Mouse (Mus musculus) limb, embryonic 14.5 days (tissue): Measurements from ENCODE around the gene Ddx52. TPM values are rescaled to one million over a fixed set of nuclear protein-coding genes. Genes with fewer than 3 reads are reported as not detected.

Source experiments
- ATAC-seq: fragments of 200-750 bp; cut with Nextera tagmentation; 2 replicates; pipeline ENCODE4 v1.8.0; 2017; ENCODE audit warnings: low read depth, moderate number of reproducible peaks, moderate TSS enrichment; ENCODE audit not compliant: low FRiP score
- DNase-seq: peaks from one replicate; pipeline ENCODE4 v3.0.0-alpha.2; 2015; ENCODE audit warnings: low spot score
- H3K27ac ChIP-seq: fragments of 300-500 bp; sonication (generic); replicated peaks from 2 replicates; pipeline ENCODE4 v1.5.1; 2014; ENCODE audit warnings: low read depth, mild to moderate bottlenecking, low read length, moderate library complexity, mixed read lengths
- H3K27me3 ChIP-seq: fragments of 300-500 bp; sonication (generic); 2 replicates; pipeline ENCODE4 v1.6.1; 2014; ENCODE audit warnings: low read length, mixed read lengths; ENCODE audit not compliant: control insufficient read depth, insufficient read depth
- H3K36me3 ChIP-seq: fragments of 300-500 bp; sonication (generic); 2 replicates; pipeline ENCODE4 v1.6.1; 2014; ENCODE audit warnings: mild to moderate bottlenecking, low read length, moderate library complexity, mixed read lengths; ENCODE audit not compliant: control insufficient read depth, insufficient read depth
- H3K4me1 ChIP-seq: fragments of 300-500 bp; sonication (generic); 2 replicates; pipeline ENCODE4 v1.6.1; 2014; ENCODE audit warnings: antibody characterized with exemption, low read length, mixed read lengths; ENCODE audit not compliant: control insufficient read depth, insufficient read depth
- H3K4me2 ChIP-seq: fragments of 300-500 bp; sonication (generic); replicated peaks from 2 replicates; pipeline ENCODE4 v1.6.1; 2014; ENCODE audit warnings: low read depth, mild to moderate bottlenecking, low read length, moderate library complexity; ENCODE audit not compliant: severe bottlenecking
- H3K4me3 ChIP-seq: fragments of 300-500 bp; sonication (generic); replicated peaks from 2 replicates; pipeline ENCODE4 v1.5.1; 2014; ENCODE audit warnings: low read length
- H3K9ac ChIP-seq: fragments of 300-500 bp; sonication (generic); 2 replicates; pipeline ENCODE4 v1.6.1; 2014; ENCODE audit warnings: mild to moderate bottlenecking, low read depth, low read length, moderate library complexity; ENCODE audit not compliant: severe bottlenecking
- H3K9me3 ChIP-seq: fragments of 300-500 bp; sonication (generic); 2 replicates; pipeline ENCODE4 v1.6.1; 2016; ENCODE audit warnings: low read length; ENCODE audit not compliant: control insufficient read depth
- POLR2A ChIP-seq: fragments of 200-500 bp; IDR thresholded peaks from 2 replicates; pipeline ENCODE4 v1.8.0; 2012; ENCODE audit warnings: inconsistent platforms, mild to moderate bottlenecking, moderate library complexity, borderline replicate concordance; ENCODE audit not compliant: insufficient read depth, insufficient read length; ENCODE audit errors: extremely low read depth
- WGBS: fragments of 180-500 bp; shearing (Covaris S2); extraction: QIAGEN DNeasy Blood & Tissue Kit; methylation state at CpG from one replicate; pipeline ENCODE4 v1.1.7; 2014; 5-methylcytosine and 5-hydroxymethylcytosine counted together
- polyA plus RNA-seq, 2 experiments: library from polyadenylated mRNA; depleted of rRNA in 1 of 2; stranded (reverse) in 1 of 2; unstranded in 1 of 2; fragments of >200 nt; fragmentation: Nextera tagmentation in 1 of 2; extraction: Ambion mirVana in 1 of 2; gene quantifications; 2 replicates each; pipeline versions ENCODE4 v1.2.1 to v1.2.3; 2012 to 2014

The Ddx52 gene
- polyA plus RNA-seq, 2 experiments, result 22.8 to 34.2 TPM

GRCm38 (mm10) chr11:84011050-84011449 is 69.2 kb downstream of the Ddx52 start:
- no peak overlapping the region for H3K4me3 ChIP-seq
- peaks cover 25% of the 10 kb centered on the region for H3K36me3 ChIP-seq
- no peak for TF ChIP-seq POLR2A
- no peak overlapping the region for H3K27ac ChIP-seq
- DNase-seq, result no peak
- H3K4me2 ChIP-seq, result no peak overlapping the region
- 36% methylated on average over 12 of the region's 12 CpGs for WGBS
- no peak overlapping the region for H3K9ac ChIP-seq
- no peaks in the 10 kb centered on the region for H3K27me3 ChIP-seq
- H3K9me3 ChIP-seq, result no peaks in the 10 kb centered on the region
- H3K4me1 ChIP-seq, result no peaks in the 10 kb centered on the region
- no peak for ATAC-seq

- WGBS, result 54% methylated on average over 2 of the region's 2 CpGs
- Histone ChIP-seq H3K36me3 (peaks cover 23% of the 10 kb centered on the region), H3K4me1 (no peaks in the 10 kb centered on the region), H3K27ac (no peak overlapping the region), H3K4me2 (no peak overlapping the region), H3K4me3 (no peak overlapping the region), H3K9me3 (no peaks in the 10 kb centered on the region), H3K9ac (no peak overlapping the region), H3K27me3 (no peaks in the 10 kb centered on the region)
- ATAC-seq (no peak), DNase-seq (no peak)
- no peak for TF ChIP-seq POLR2A
Observed at GRCm38 (mm10) chr11:84011576-84011975, 69.7 kb downstream of the Ddx52 start.

Other genes with a start within 250 kb of the Ddx52 start
- 1.2 and 1.3 TPM in 2 replicates for gene Wfdc17, start 238.1 kb upstream of the Ddx52 start, polyA plus RNA-seq (2012; rRNA removed)
- gene Wfdc17, start 238.1 kb upstream of the Ddx52 start, polyA plus RNA-seq (2014; fragmentation: Nextera tagmentation; extraction: Ambion mirVana), result 3.0 and 3.2 TPM in 2 replicates
- gene Wfdc18, start 233.0 kb upstream of the Ddx52 start, polyA plus RNA-seq (2012; rRNA removed), result 0.24 and 0.35 TPM in 2 replicates
- 0.40 and 0.43 TPM in 2 replicates for gene Wfdc18, start 233.0 kb upstream of the Ddx52 start, polyA plus RNA-seq (2014; fragmentation: Nextera tagmentation; extraction: Ambion mirVana)
- 1.3 TPM in 1 of 2 replicates, not detected in the other for gene Wfdc21, start 195.1 kb upstream of the Ddx52 start, polyA plus RNA-seq (2012; rRNA removed)
- not detected in 2 replicates for gene Wfdc21, start 195.1 kb upstream of the Ddx52 start, polyA plus RNA-seq (2014; fragmentation: Nextera tagmentation; extraction: Ambion mirVana)
- gene Heatr6, start 188.4 kb upstream of the Ddx52 start, polyA plus RNA-seq (2012; rRNA removed), result 22.5 and 27.5 TPM in 2 replicates
- gene Heatr6, start 188.4 kb upstream of the Ddx52 start, polyA plus RNA-seq (2014; fragmentation: Nextera tagmentation; extraction: Ambion mirVana), result 26.0 and 29.5 TPM in 2 replicates
- gene Hnf1b, start 92.0 kb upstream of the Ddx52 start, polyA plus RNA-seq (2012; rRNA removed), result 0.04 TPM in 1 of 2 replicates, not detected in the other
- 0.08 TPM in 1 of 2 replicates, not detected in the other for gene Hnf1b, start 92.0 kb upstream of the Ddx52 start, polyA plus RNA-seq (2014; fragmentation: Nextera tagmentation; extraction: Ambion mirVana)
- gene Synrg, start 22.4 kb downstream of the Ddx52 start, polyA plus RNA-seq (2012; rRNA removed), result 13.0 and 14.4 TPM in 2 replicates
- 9.4 and 10.8 TPM in 2 replicates for gene Synrg, start 22.4 kb downstream of the Ddx52 start, polyA plus RNA-seq (2014; fragmentation: Nextera tagmentation; extraction: Ambion mirVana)
- gene Dusp14, start 127.2 kb downstream of the Ddx52 start, polyA plus RNA-seq (2012; rRNA removed), result 15.3 and 18.2 TPM in 2 replicates
- 21.9 and 23.6 TPM in 2 replicates for gene Dusp14, start 127.2 kb downstream of the Ddx52 start, polyA plus RNA-seq (2014; fragmentation: Nextera tagmentation; extraction: Ambion mirVana)
- gene Tada2a, start 187.5 kb downstream of the Ddx52 start, polyA plus RNA-seq (2012; rRNA removed), result 46.1 and 56.2 TPM in 2 replicates
- gene Tada2a, start 187.5 kb downstream of the Ddx52 start, polyA plus RNA-seq (2014; fragmentation: Nextera tagmentation; extraction: Ambion mirVana), result 36.9 and 37.1 TPM in 2 replicates
- 19.5 and 20.3 TPM in 2 replicates for gene Acaca, start 187.6 kb downstream of the Ddx52 start, polyA plus RNA-seq (2012; rRNA removed)
- gene Acaca, start 187.6 kb downstream of the Ddx52 start, polyA plus RNA-seq (2014; fragmentation: Nextera tagmentation; extraction: Ambion mirVana), result 18.2 and 21.2 TPM in 2 replicates
- not detected in 2 replicates for gene Gm11437, start 225.4 kb downstream of the Ddx52 start, polyA plus RNA-seq (2012; rRNA removed)
- gene Gm11437, start 225.4 kb downstream of the Ddx52 start, polyA plus RNA-seq (2014; fragmentation: Nextera tagmentation; extraction: Ambion mirVana), result not detected in 2 replicates